Mouse (Mus musculus): ENCODE measurements around the gene Thra. TPM values are rescaled to one million over a fixed set of nuclear protein-coding genes. Genes with fewer than 3 reads are reported as not detected.

Gene Thra
- polyA plus RNA-seq, 1 experiment from 2014 or later: 24.5 TPM

GRCm38 (mm10) chr11:98773635-98774295, 33.3 kb downstream of the Thra start:
- H3K9me3 ChIP-seq (ENCODE audit: control insufficient read depth, low read length): no peaks in the 10 kb centered on the region
- H3K4me3 ChIP-seq (ENCODE audit: low read depth, low read length): peak overlapping the region; percentile 59
- DNase-seq (ENCODE audit: low spot score) (peak; percentile 100), ATAC-seq (ENCODE audit: low FRiP score, low TSS enrichment) (peak; percentile 84)
- H3K4me1 ChIP-seq (replicated peaks; ENCODE audit: control insufficient read depth, insufficient read depth): peaks cover 16% of the 10 kb centered on the region
- H3K27me3 ChIP-seq (ENCODE audit: control insufficient read depth, insufficient read depth, low read length): no peaks in the 10 kb centered on the region
- WGBS: 2% methylated on average over 37 of the region's 37 CpGs
- peaks cover 22% of the 10 kb centered on the region; the same call in 1 of the 2 replicates for H3K36me3 ChIP-seq (ENCODE audit: control insufficient read depth, insufficient read depth, low read length)
- peak overlapping the region; percentile 67 for H3K4me2 ChIP-seq (replicated peaks; ENCODE audit: low read depth)
- H3K27ac ChIP-seq (replicated peaks): peak overlapping the region; percentile 95
- H3K9ac ChIP-seq (ENCODE audit: low read length): peak overlapping the region; percentile 82
- peak; percentile 64 for TF ChIP-seq EP300 (optimal IDR thresholded peaks at IDR 0.05)
- peak; percentile 38 for TF ChIP-seq CTCF (IDR thresholded peaks at IDR 0.05; ENCODE audit: low read depth)

GRCm38 (mm10) chr11:98774582-98775347, 34.3 kb downstream of the Thra start, which contains the start of gene Nr1d1:
Gene Nr1d1, minus strand, starts transcription at chr11:98775333.
- under 1% methylated on average over 22 of the region's 22 CpGs for WGBS
- Histone ChIP-seq H3K9ac (ENCODE audit: low read length) (peak within 1 kb of the TSS; percentile 82), H3K27ac (replicated peaks) (peak within 1 kb of the TSS; percentile 95), H3K27me3 (ENCODE audit: control insufficient read depth, insufficient read depth, low read length) (no peaks in the 10 kb centered on the region), H3K4me2 (replicated peaks; ENCODE audit: low read depth) (peak within 1 kb of the TSS; percentile 67), H3K36me3 (ENCODE audit: control insufficient read depth, insufficient read depth, low read length) (peaks cover 14% of the 10 kb centered on the region; the same call in 1 of the 2 replicates), H3K9me3 (ENCODE audit: control insufficient read depth, low read length) (no peaks in the 10 kb centered on the region), H3K4me1 (replicated peaks; ENCODE audit: control insufficient read depth, insufficient read depth) (peaks cover 16% of the 10 kb centered on the region), H3K4me3 (ENCODE audit: low read depth, low read length) (peak within 1 kb of the TSS; percentile 59)
- no peak for ATAC-seq (ENCODE audit: low FRiP score, low TSS enrichment)
- no peak for TF ChIP-seq EP300 (optimal IDR thresholded peaks at IDR 0.05)
- TF ChIP-seq CTCF (IDR thresholded peaks at IDR 0.05; ENCODE audit: low read depth): no peak
- no peak for DNase-seq (ENCODE audit: low spot score)

GRCm38 (mm10) chr11:98775348-98776051, 35.1 kb downstream of the Thra start:
- peak overlapping the region; percentile 95 for H3K27ac ChIP-seq (replicated peaks)
- H3K4me2 ChIP-seq (replicated peaks; ENCODE audit: low read depth): peak overlapping the region; percentile 67
- no peaks in the 10 kb centered on the region for H3K9me3 ChIP-seq (ENCODE audit: control insufficient read depth, low read length)
- DNase-seq (ENCODE audit: low spot score): peak; percentile 99
- ATAC-seq (ENCODE audit: low FRiP score, low TSS enrichment): peak; percentile 76
- H3K4me3 ChIP-seq (ENCODE audit: low read depth, low read length): peak overlapping the region; percentile 59; the same call in 1 of the 2 replicates
- TF ChIP-seq EP300 (optimal IDR thresholded peaks at IDR 0.05): no peak
- TF ChIP-seq CTCF (IDR thresholded peaks at IDR 0.05; ENCODE audit: low read depth): peak; percentile 27
- H3K4me1 ChIP-seq (replicated peaks; ENCODE audit: control insufficient read depth, insufficient read depth): peaks cover 16% of the 10 kb centered on the region
- WGBS: under 1% methylated on average over 15 of the region's 15 CpGs
- no peaks in the 10 kb centered on the region for H3K27me3 ChIP-seq (ENCODE audit: control insufficient read depth, insufficient read depth, low read length)
- H3K36me3 ChIP-seq (ENCODE audit: control insufficient read depth, insufficient read depth, low read length): peaks cover 9% of the 10 kb centered on the region; the same call in 1 of the 2 replicates
- peak overlapping the region; percentile 39 for H3K9ac ChIP-seq (ENCODE audit: low read length)

- Histone ChIP-seq H3K27me3 (ENCODE audit: control insufficient read depth, insufficient read depth, low read length) (no peaks in the 10 kb centered on the region), H3K27ac (replicated peaks) (peak overlapping the region; percentile 95), H3K4me1 (replicated peaks; ENCODE audit: control insufficient read depth, insufficient read depth) (peaks cover 16% of the 10 kb centered on the region), H3K9me3 (ENCODE audit: control insufficient read depth, low read length) (no peaks in the 10 kb centered on the region), H3K4me3 (ENCODE audit: low read depth, low read length) (no peak overlapping the region), H3K9ac (ENCODE audit: low read length) (peak overlapping the region; percentile 43; the same call in 1 of the 2 replicates), H3K4me2 (replicated peaks; ENCODE audit: low read depth) (peak overlapping the region; percentile 67; the same call in 1 of the 2 replicates), H3K36me3 (ENCODE audit: control insufficient read depth, insufficient read depth, low read length) (peaks cover 4% of the 10 kb centered on the region; the same call in 1 of the 2 replicates)
- DNase-seq (ENCODE audit: low spot score) (peak; percentile 19), ATAC-seq (ENCODE audit: low FRiP score, low TSS enrichment) (no peak)
- TF ChIP-seq EP300 (optimal IDR thresholded peaks at IDR 0.05) (no peak), CTCF (IDR thresholded peaks at IDR 0.05; ENCODE audit: low read depth) (no peak)
- 34% methylated on average over 12 of the region's 12 CpGs for WGBS
Measured at GRCm38 (mm10) chr11:98776052-98776764, 35.8 kb downstream of the Thra start.

All from stomach, postnatal 0 days (tissue).